Mouse (Mus musculus) left cerebral cortex, postnatal 36 days (tissue): ENCODE data around the gene Irf1. TPM values are rescaled to one million over a fixed set of nuclear protein-coding genes. Genes with fewer than 3 reads are reported as not detected.

ENCODE experiments used
- DNase-seq, 2 experiments: peaks; one replicate each; pipeline ENCODE4 v3.0.0; 2021 to 2022; ENCODE audit warnings: low spot score in 2 of 2, mixed read lengths in 1 of 2
- intact Hi-C: fragments of 180-260 bp; cut with DNase I; formaldehyde crosslinking; loops from one replicate; pipeline ENCODE4 v1.15.1; 2025
- total RNA-seq, 2 experiments: library from RNA; stranded (reverse); gene quantifications; 2 replicates each; pipeline ENCODE4 v1.2.3; 2021

The Irf1 gene
- total RNA-seq, 2 experiments from 2014 or later = 6.5 to 6.6 TPM

DNA sequence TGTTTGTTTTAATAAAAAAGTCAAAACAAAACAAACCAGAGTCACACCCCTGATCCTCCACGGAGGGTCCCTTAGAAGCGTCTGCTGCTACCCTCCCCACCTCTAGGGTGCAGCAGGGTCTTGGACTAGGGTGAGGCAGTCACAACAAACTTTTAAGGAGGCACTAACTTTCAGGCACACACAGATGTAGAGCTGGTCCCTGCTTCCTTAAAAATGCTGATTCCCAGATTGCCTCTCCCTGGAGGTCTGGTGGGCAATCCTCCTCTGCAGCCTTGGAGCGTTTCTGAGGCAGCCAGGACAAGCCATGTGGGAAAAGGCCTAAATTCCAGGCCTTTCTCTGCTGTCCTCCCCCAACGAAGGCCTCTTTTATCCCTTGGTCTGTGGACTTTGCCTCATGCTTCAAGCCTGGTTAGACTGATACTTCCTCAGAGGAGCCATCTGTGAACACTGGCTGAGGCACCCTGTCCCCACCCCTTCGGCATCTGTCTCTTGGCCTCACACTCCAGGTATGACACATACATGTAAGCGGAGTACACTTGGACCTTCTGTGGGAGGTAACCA is 10.9 kb upstream of the Irf1 start:
- intact Hi-C loops = no loop called here
- no peak for DNase-seq

DNA sequence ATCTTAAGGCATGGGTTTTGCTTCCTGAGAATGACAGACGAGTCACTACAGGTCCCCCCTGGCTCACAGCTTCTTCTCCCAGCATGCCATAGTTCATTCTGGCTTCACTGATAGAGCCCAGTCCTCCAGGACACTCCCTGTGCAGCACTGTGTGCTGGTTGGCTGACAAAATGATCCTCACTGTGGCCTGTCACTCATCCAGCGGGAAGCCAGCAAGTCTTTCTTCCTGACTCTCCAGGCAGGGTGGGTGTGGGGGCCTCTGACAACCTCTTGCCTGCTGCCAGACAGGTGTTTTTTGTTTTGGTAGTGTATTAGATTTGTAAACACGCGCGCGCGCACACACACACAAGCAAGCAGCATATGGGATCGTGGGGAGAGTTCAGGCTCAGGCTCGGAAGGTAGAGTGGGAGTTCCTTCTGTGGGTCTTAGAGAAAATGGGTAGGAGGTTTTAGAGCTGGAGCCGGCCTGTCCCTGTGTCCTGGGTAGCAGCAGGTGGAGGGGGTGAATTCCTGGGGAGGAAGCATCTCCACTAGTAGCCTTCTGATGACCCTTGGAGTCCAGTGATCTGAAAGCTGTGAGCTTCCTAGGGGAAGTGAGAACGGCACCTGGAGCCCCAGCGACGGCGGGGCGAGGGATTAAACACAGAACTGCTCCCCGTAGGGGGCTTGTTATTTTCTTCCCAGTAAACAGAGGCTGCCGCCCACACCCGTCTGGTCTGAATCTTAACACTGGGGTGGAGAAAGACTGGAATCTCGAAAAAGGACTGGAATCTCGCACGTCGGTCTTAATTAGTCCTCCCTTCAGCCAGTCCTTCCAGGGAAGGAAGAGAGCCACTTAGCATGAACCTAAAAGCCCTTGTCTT is 10.0 kb upstream of the Irf1 start:
- intact Hi-C loops = loop anchor here (5.0 kb wide), 1 partner anchor 93 kb away; no protein-coding TSS in a partner anchor
- DNase-seq = peak in 1 of 2 experiments; percentile 3

DNA sequence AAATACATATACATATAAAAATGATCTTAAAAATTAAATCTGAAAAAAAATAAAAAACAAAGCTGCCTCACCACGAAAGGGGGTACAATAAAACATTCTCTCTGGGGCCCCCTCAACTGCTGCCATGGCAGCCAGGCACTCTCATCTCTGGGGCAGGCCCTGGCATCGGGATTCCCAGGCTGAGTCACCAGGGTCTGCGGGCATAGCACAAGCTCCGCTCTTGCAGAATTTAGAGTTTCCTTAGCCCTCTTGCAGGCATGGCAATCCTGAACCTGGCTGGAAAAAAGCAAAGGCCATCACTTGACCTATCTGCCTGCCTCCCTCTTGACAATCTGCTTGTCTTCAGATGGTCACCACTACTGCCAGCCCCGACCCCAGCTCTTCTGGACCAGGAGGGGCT is 8.5 kb upstream of the Irf1 start:
- intact Hi-C loops = loop anchor here (5.0 kb wide), 1 partner anchor 91 kb away; no protein-coding TSS in a partner anchor
- no peak for DNase-seq

DNA sequence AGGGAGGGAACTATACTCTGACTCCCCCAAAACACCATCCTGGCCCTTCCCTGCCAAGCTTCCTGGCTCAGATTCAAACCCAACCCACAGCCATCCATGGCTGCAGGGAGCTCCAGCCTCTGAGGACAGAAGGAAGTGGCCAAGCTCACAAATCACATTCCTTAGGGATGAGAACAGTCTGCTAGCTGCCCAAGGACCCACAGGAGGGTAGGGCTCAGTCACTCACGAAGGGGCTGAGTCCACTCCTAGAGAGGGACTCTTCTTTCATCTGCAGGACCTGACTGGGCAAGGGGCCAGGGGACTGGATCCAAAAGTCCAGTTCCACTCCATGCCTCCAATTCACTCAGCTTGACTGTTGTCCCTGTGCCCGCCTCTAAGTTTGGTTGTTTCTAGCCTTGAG is 8.0 kb upstream of the Irf1 start:
- intact Hi-C loops = loop anchor here (5.0 kb wide), 1 partner anchor 90 kb away; no protein-coding TSS in a partner anchor
- no peak for DNase-seq

DNA sequence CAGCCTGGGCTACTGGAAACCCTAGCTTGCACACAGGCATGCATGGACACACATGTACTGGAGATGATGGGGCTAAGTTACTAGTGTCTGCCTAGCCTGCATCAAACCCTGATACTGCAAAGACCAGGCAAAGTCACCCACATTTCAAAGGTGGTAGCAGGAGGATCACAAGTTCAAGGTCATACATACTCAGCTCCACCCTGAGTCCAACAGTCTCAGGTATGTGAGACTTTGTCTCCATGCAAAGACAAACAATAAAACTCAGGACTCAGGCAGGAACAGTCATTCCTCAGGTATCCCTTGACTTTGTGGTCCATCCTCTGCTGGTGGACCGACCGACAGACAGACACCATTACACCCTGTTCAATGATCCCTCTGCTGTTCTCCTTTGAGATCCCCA is 7.4 kb upstream of the Irf1 start:
- no peak for DNase-seq
- intact Hi-C loops = loop anchor here (5.0 kb wide), 1 partner anchor 90 kb away; no protein-coding TSS in a partner anchor

DNA sequence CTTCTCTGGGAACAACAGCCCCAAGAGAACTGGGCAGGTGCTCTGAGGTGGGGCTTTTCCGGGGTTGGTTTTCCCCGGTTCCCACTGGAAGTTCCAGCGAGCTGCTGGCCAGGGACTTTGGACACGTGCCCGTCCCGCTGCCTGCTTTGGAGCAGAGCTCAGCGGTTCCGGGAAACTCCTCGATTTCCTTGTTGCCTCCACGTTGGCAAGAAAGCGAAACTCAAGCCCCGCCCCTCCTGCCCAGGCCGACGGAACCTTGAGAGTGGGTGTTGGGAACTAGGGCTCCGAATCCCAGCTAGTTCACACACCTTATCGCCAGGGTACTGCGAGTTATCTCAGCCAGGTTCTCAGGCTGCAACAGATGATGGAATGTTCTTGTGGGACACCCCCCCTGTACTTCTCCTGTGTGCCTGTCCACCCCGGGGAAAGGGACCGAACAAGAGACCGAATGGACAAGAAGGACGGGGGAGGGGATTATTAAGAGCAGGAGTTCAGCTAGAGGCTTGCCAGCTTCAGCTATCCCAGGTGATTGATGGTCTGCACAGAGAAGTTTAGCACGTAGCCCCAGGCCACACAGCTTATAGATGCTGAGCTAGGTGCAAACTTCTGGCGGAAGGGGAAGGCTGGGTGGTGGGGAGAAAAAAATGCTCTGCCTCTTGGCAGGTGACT is 6.9 kb upstream of the Irf1 start:
- peak; percentile 19 to 31 for DNase-seq
- intact Hi-C loops = loop anchor here (5.0 kb wide), 1 partner anchor 89 kb away; no protein-coding TSS in a partner anchor

DNA sequence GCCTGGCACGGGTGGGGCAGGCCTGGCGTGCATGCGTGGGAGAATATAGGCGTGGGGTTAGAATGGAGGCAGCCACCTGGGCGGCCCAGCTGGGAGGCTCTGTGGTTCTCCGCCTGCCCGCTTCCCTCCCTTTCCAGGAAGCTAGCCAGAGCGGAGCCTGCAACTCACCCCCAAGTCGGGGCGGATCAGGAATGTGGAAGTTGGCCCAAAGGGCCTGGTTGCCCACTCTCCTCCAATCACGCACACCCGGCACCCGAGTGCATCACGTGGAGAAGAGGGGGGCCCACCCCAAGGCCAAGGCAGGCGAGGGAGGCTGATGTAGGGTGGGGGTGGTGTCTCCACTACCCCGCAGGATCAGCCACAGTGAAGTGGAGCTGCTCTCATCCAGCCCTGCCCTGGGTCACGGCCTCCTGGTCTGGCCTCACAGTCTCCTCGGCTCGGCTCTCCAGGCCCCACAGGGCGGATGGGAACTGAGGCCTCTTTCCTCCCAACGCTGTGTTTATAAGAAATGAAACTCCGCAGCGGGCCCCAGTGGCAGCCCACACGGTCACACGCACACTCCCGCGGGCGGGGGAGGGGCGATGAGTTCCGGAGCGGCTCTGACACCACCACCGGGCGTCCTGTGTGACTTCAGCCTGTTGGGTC is 6.2 kb upstream of the Irf1 start:
- intact Hi-C loops = loop anchor here (5.0 kb wide), 1 partner anchor 89 kb away; no protein-coding TSS in a partner anchor
- peak; percentile 74 for DNase-seq

DNA sequence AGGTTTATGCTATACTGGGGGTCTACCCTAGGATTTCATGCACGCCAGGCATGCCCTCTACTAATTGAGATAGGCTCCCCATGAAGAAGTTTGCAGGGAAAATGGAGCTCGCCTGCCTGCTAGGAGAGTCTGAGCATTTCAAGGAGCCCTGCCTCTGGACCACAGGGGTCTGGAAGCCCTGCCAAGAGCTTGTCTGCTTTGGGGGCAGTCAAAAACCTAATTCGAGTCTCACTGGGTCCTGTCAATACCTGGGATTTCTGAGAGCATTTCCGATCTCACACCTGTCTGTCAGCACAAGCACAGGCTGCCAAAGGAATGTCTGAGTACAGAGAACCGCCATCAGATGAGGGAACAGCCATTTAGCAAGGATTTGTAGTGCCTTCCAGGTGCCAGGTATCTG is 5.2 kb upstream of the Irf1 start:
- no peak for DNase-seq
- intact Hi-C loops = loop anchor here (5.0 kb wide), 1 partner anchor 88 kb away; no protein-coding TSS in a partner anchor

DNA sequence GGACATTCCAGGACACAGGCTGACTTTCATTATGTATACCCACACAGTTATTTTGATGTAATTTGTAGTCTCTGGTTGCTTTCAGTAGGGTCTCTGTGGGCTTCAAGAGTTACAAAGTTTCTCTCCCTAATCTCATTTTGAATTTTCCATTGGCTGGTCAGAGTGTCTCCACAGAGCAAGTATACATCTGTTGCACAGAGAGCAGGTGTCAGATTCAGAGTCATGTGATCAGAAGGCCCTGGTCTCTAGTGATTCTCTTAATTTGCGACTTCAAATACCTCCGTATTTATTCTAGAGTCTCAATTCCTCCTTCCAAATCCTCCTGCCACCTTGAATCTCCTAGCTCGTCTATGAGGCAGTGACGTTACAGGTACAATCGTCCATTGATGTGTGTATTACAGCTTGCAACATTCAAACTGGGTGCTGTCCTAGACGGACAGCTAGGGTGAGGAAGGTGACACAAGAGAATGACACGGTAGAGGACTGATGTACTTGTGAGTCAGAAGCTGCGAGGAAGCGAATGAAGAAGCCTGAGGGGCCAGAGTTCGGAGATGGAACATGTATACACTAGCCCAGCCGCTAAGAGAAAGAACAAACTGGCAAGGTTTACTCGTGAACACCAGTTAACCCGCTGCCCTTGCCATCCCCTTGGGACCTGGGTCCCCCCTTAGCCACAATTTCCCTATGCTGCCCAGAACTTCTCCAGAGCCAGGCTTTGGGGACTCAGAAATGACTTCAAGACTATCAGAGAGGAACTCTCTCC is 1.2 kb upstream of the Irf1 start:
- no peak for DNase-seq
- intact Hi-C loops = no loop called here

DNA sequence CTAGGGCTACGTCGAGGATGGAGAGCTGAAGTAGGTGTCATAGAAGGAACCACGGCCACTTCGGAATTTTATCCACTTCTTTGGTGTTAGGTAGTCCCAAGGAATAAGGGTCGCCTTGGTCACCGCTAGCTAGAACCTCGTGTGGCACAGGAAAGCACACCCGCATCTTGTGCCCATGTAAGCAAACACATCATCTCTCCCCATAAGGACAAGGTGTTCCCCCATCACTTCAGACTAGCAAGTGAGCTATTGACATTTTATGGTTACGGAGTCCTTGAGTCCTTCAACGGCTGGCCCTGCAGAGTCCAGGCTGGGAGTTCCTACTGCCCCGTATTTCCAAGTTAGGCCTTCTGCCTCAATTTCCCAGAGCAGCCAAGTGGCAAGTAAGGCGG is 633 bp upstream of the Irf1 start:
- DNase-seq = no peak
- intact Hi-C loops = no loop called here

DNA sequence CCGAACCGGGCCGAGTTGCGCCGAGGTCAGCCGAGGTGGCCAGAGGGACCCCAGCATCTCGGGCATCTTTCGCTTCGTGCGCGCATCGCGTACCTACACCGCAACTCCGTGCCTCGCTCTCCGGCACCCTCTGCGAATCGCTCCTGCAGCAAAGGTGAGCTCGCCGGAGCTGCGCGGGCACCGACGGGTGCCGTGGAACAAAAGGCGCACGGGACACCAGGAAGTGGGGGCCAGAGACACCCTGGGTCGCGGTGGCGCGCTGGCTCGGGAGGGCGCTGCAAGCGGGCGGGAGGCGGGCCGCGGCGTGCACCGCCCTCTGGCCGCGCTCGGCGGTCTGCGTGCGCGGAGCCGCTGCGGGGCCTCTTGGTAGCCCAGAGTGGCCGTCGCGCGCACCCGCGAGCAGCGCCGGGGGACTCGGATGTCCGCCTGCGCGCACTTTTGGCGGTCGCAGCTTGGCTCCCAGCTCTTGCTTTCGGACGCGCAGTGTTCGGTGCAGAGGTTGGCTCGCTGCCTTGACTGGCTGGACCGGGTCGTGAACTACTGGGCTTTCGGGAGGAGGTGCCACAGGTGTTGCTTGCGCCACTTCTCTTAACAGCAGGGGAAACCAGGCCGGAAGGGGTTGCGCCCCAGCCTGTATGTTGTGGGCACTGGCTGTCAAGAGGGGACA is 444 bp downstream of the Irf1 start:
- DNase-seq = peak; percentile 69 to 74
- intact Hi-C loops = no loop called here

DNA sequence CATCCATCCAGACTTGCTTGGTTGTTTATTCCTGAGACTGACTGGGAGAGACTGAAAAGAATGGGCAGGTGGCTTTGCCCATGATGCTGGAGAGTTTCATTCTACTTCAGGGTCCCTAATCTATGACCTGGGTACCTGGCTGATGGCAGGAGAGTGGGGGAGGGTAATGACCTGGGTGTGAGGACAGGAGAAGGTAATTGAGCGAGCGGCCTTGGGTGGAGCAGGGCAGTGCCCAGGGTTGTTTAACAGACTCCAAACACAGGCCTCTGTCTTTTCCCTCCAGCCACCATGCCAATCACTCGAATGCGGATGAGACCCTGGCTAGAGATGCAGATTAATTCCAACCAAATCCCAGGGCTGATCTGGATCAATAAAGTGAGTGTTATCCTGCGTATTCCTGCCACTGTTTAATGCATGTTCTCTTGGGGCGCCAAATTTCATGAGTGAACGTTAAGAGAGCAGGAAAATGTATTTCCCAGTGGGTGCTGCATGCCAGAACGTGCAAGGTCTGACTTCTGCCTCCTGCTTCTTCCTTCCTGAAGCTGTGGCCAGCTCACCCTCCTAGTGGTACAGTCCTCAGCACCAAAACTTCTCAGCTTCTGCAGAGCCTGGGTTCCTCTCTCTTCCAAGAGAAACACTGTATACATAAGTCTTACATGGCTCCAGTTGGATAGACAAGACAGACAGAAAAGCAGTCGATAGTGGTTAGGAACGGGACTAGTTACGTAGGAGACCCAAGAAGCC is 1.4 kb downstream of the Irf1 start:
- DNase-seq = no peak
- intact Hi-C loops = no loop called here

DNA sequence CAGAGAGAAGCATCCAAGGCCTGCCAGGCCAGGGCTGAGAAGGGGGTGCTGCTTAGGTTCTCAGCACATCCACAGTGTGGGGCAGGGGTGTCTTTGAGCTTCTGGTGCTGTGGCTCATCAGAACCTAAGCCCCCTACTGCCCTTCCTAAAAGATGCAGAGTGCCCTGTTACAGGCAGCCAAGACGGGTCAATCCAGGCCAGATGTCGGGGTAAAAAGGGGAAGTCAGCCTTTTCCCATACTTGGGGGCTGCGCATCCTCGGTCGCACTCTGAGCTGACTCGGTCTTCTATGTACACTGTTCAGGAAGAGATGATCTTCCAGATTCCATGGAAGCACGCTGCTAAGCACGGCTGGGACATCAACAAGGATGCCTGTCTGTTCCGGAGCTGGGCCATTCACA is 2.7 kb downstream of the Irf1 start:
- intact Hi-C loops = no loop called here
- no peak for DNase-seq

DNA sequence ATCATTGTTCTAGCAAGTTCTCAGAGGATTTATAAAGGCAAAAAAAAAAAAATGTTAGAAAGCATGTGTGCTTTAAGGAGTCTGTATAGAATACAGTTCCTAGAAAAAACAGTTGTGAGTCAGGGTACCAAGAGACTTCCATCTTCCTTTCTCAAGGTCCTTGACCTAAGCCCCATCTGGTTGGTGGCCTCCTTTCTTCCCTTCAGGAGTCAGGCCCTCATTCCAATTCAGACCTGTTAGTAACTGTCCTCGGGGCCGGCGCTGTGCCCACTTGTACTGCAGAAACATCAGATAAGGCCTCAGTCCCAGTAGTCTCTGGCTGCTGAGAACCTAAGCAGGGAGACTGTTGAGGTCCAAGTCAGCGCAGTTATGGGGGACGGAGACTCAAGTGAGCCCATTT is 3.3 kb downstream of the Irf1 start, which contains the start of gene Gm17334:
TSS of gene Gm17334 (minus strand) at position 101 of the 400 bp plus-strand sequence.
- DNase-seq = no peak
- intact Hi-C loops = no loop called here

DNA sequence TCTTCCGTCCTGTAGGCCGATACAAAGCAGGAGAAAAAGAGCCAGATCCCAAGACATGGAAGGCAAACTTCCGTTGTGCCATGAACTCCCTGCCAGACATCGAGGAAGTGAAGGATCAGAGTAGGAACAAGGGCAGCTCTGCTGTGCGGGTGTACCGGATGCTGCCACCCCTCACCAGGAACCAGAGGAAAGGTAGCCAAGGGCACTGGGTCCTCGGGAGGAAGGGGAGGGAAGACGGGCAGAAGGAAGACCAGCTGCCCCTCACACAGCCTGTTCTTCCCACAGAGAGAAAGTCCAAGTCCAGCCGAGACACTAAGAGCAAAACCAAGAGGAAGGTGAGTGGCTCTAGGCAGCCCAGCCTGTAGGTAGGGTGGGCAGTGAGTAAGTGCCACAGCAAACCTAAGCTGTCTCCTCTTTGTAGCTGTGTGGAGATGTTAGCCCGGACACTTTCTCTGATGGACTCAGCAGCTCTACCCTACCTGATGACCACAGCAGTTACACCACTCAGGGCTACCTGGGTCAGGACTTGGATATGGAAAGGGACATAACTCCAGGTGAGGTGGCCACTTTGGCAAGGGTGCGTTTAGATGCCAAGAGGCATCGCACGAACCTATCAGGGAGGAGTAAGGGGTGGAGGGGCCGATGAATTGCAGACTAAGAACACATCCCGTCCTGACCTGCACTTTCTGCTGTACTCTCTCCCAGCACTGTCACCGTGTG is 4.0 kb downstream of the Irf1 start:
- intact Hi-C loops = no loop called here
- DNase-seq = no peak

DNA sequence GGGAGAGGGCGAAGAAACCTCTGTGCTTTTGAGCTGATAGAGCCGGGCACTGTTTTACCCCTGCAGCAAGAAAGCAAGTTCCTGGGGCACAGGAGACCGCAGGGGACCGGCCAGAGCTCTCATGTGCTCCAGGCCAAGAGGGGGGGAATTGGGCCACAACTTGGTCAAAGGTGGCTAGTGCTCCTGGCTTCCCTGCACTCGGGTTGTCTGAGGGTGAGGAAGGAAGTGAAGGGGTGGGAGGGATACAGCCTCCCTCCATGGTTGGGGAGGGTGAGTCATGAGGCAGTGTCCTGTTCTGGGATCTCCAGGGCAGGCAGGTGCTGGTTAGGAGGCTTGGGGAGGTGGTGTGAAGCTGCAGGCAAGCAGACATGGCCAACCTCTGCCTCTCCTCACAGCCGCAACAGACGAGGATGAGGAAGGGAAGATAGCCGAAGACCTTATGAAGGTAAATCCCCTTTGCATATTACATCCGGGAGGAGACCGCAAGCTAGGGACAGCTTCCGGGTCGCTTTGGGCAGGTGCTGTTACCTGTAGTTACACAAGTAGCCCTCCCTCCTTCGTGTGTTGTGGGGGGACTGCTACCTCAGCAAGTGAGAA is 4.9 kb downstream of the Irf1 start:
- no peak for DNase-seq
- intact Hi-C loops = no loop called here

DNA sequence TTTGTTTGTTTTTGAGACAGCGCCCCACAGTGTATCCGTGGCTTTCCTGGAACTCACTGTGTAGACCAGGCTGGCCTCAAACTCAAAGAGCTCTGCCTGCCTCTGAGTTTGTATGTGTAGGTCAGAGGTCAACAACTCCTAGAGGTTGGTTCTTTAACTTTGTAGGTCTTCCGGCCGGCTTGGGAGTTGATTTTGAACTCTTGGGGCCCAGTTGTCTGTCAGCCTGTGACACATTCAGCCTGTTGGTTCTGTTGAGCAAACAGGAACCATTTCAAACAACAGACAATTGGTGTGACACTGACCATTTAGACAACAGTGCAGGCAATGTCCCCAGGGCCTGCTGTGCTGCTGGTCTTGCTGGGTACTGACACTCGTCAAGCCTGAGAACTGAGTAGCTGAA is 7.9 kb downstream of the Irf1 start:
- intact Hi-C loops = no loop called here
- DNase-seq = no peak
